19 mouse cellular contexts compared by ENCODE assay signal in genomic region chr10:118282565-118282964, GRCm38 (mm10). TPM values are rescaled to one million over a fixed set of nuclear protein-coding genes. Genes with fewer than 3 reads are reported as not detected.
"Had no signal": no experiment of that assay in that cellular context is flagged by ENCODE, and none has a peak within 500 bp of the region (broad histone marks: within the 10 kb centered on the region; RNA-seq: fewer than 3 reads in every experiment).

No protein-coding gene starts in this region.

RNA-seq across cellular contexts. Expression of gene Iltifb, which starts 12.3 kb away (rescaled TPM):
- total RNA-seq: megakaryocyte, adult 5-6 weeks; megakaryocyte-erythroid progenitor cell, adult 5-6 weeks had no signal
- polyA plus RNA-seq: liver, embryonic 13.5 days; liver, embryonic 15.5 days; liver, postnatal 0 days; lung, adult 2 months; midbrain, embryonic 10.5 days; midbrain, embryonic 12.5 days; midbrain, embryonic 14.5 days; myocyte; neural tube, embryonic 11.5 days; neural tube, embryonic 13.5 days; neural tube, embryonic 15.5 days; stomach, embryonic 15.5 days; testis, adult 2 months; thymus, adult 2 months; urinary bladder, adult 2 months had no signal

RNA-seq across cellular contexts. Expression of gene Gm32802, which starts 24.1 kb away (rescaled TPM):
- total RNA-seq: megakaryocyte-erythroid progenitor cell, adult 5-6 weeks had no signal
- polyA plus RNA-seq: liver, embryonic 13.5 days; liver, embryonic 15.5 days; liver, postnatal 0 days; lung, adult 2 months; midbrain, embryonic 10.5 days; midbrain, embryonic 12.5 days; small intestine, adult 2 months; testis, adult 2 months; thymus, adult 2 months had no signal

RNA-seq across cellular contexts. Expression of gene Gm32717, which starts 42.0 kb away (rescaled TPM):
- total RNA-seq: megakaryocyte-erythroid progenitor cell, adult 5-6 weeks had no signal
- polyA plus RNA-seq: liver, embryonic 13.5 days; liver, embryonic 15.5 days; liver, postnatal 0 days; lung, adult 2 months; midbrain, embryonic 10.5 days; midbrain, embryonic 12.5 days; small intestine, adult 2 months; testis, adult 2 months; thymus, adult 2 months had no signal

RNA-seq across cellular contexts. Expression of gene Gm9040, which starts 44.2 kb away (rescaled TPM):
- total RNA-seq: megakaryocyte, adult 5-6 weeks; megakaryocyte-erythroid progenitor cell, adult 5-6 weeks had no signal
- polyA plus RNA-seq: liver, embryonic 15.5 days; liver, postnatal 0 days; lung, adult 2 months; midbrain, embryonic 10.5 days; midbrain, embryonic 12.5 days; midbrain, embryonic 14.5 days; midbrain, embryonic 16.5 days; myocyte; neural tube, embryonic 11.5 days; neural tube, embryonic 13.5 days; neural tube, embryonic 15.5 days; small intestine, adult 2 months; testis, adult 2 months; thymus, adult 2 months; urinary bladder, adult 2 months had no signal

RNA-seq across cellular contexts. Expression of gene Gm9044, which starts 49.6 kb away (rescaled TPM):
- total RNA-seq: megakaryocyte, adult 5-6 weeks; megakaryocyte-erythroid progenitor cell, adult 5-6 weeks had no signal
- polyA plus RNA-seq: liver, embryonic 15.5 days; liver, postnatal 0 days; lung, adult 2 months; midbrain, embryonic 10.5 days; midbrain, embryonic 12.5 days; midbrain, embryonic 14.5 days; midbrain, embryonic 16.5 days; myocyte; neural tube, embryonic 11.5 days; neural tube, embryonic 13.5 days; neural tube, embryonic 15.5 days; small intestine, adult 2 months; testis, adult 2 months; thymus, adult 2 months; urinary bladder, adult 2 months had no signal
